Mouse (Mus musculus) heart, postnatal 0 days (tissue): ENCODE measurements around the gene Ildr2. TPM values are rescaled to one million over a fixed set of nuclear protein-coding genes. Genes with fewer than 3 reads are reported as not detected.

Experiments used
- ATAC-seq: fragments of 200-750 bp; cut with Nextera tagmentation; 2 replicates; pipeline ENCODE4 v1.8.0; 2017; ENCODE audit warnings: low read depth, moderate number of reproducible peaks, moderate library complexity; ENCODE audit not compliant: insufficient read depth
- DNase-seq: peaks from one replicate; pipeline ENCODE4 v3.0.0-alpha.2; 2016; ENCODE audit warnings: low spot score
- H3K27ac ChIP-seq: fragments of 300-500 bp; sonication (generic); 2 replicates; pipeline ENCODE4 v1.5.1; 2014; ENCODE audit warnings: low read depth, mild to moderate bottlenecking
- H3K27me3 ChIP-seq: fragments of 300-500 bp; sonication (generic); 2 replicates; pipeline ENCODE4 v1.6.1; 2014; ENCODE audit warnings: low read length, mixed read lengths; ENCODE audit not compliant: control insufficient read depth, insufficient read depth
- H3K36me3 ChIP-seq: fragments of 300-500 bp; sonication (generic); replicated peaks from 2 replicates; pipeline ENCODE4 v1.6.1; 2014; ENCODE audit warnings: low read length, mixed read lengths; ENCODE audit not compliant: control insufficient read depth, insufficient read depth
- H3K4me1 ChIP-seq: fragments of 300-500 bp; sonication (generic); 2 replicates; pipeline ENCODE4 v1.6.1; 2014; ENCODE audit warnings: antibody characterized with exemption; ENCODE audit not compliant: control insufficient read depth, insufficient read depth
- H3K4me2 ChIP-seq: fragments of 300-500 bp; sonication (generic); 2 replicates; pipeline ENCODE4 v1.6.1; 2014; ENCODE audit warnings: low read depth, mild to moderate bottlenecking, low read length, moderate library complexity
- H3K4me3 ChIP-seq: fragments of 300-500 bp; sonication (generic); 2 replicates; pipeline ENCODE4 v1.5.1; 2014; ENCODE audit warnings: low read depth, low read length
- H3K9ac ChIP-seq: fragments of 300-500 bp; sonication (generic); replicated peaks from 2 replicates; pipeline ENCODE4 v1.6.1; 2014; ENCODE audit warnings: low read depth, low read length, mixed read lengths
- H3K9me3 ChIP-seq: fragments of 300-500 bp; sonication (generic); replicated peaks from 2 replicates; pipeline ENCODE4 v1.6.1; 2016; ENCODE audit warnings: low read length; ENCODE audit not compliant: control insufficient read depth
- CTCF ChIP-seq: IDR thresholded peaks from 2 replicates; pipeline ENCODE4 v1.5.1; 2016; ENCODE audit warnings: antibody characterized with exemption, control low read depth, low read depth
- EP300 ChIP-seq: IDR thresholded peaks from 2 replicates; pipeline ENCODE4 v1.6.1; 2016; ENCODE audit warnings: antibody characterized with exemption, low read depth
- WGBS: fragments of 180-500 bp; shearing (Covaris S2); extraction: QIAGEN DNeasy Blood & Tissue Kit; methylation state at CpG from one replicate; pipeline ENCODE4 v1.1.7; 2014; 5-methylcytosine and 5-hydroxymethylcytosine counted together
- polyA plus RNA-seq: library from polyadenylated mRNA; unstranded; fragments of >200 nt; fragmentation: Nextera tagmentation; extraction: Ambion mirVana; gene quantifications from 2 replicates; pipeline ENCODE4 v1.2.1, GENCODE M21; 2015
- total RNA-seq: library from RNA; depleted of rRNA; stranded (reverse); fragments of >200 nt; gene quantifications from 2 replicates; pipeline ENCODE4 v1.2.3, GENCODE M21; 2014; ENCODE audit warnings: low replicate concordance

The Ildr2 gene
- total and polyA plus RNA-seq, 2 experiments from 2014 or later: 0.52 to 1.9 TPM

- no peaks in the 10 kb centered on the region for H3K4me1 ChIP-seq
- 76% methylated on average over 53 of the region's 53 CpGs for WGBS
- no peak within 1 kb of the TSS for H3K4me3 ChIP-seq
- DNase-seq: no peak
- H3K4me2 ChIP-seq: no peak within 1 kb of the TSS
- H3K27me3 ChIP-seq: no peaks in the 10 kb centered on the region
- no peak within 1 kb of the TSS for H3K27ac ChIP-seq
- no peaks in the 10 kb centered on the region for H3K9me3 ChIP-seq
- no peak for ATAC-seq
- no peak for TF ChIP-seq CTCF
- no peak for TF ChIP-seq EP300
- no peak within 1 kb of the TSS for H3K9ac ChIP-seq
- H3K36me3 ChIP-seq: no peaks in the 10 kb centered on the region
Measured at GRCm38 (mm10) chr1:166238315-166238969, 15.5 kb upstream of the Ildr2 start, which contains the start of gene Mael. TSS of gene Mael (minus strand) at chr1:166238747.

- Histone ChIP-seq H3K9ac (no peak overlapping the region), H3K9me3 (no peaks in the 10 kb centered on the region), H3K4me2 (no peak overlapping the region), H3K27ac (no peak overlapping the region), H3K27me3 (no peaks in the 10 kb centered on the region), H3K4me3 (no peak overlapping the region), H3K4me1 (no peaks in the 10 kb centered on the region), H3K36me3 (no peaks in the 10 kb centered on the region)
- WGBS: 56% methylated on average over 6 of the region's 6 CpGs
- no peak for DNase-seq
- no peak for ATAC-seq
- TF ChIP-seq EP300 (no peak), CTCF (no peak)
Measured at GRCm38 (mm10) chr1:166244285-166244684, 9.7 kb upstream of the Ildr2 start.

DNA sequence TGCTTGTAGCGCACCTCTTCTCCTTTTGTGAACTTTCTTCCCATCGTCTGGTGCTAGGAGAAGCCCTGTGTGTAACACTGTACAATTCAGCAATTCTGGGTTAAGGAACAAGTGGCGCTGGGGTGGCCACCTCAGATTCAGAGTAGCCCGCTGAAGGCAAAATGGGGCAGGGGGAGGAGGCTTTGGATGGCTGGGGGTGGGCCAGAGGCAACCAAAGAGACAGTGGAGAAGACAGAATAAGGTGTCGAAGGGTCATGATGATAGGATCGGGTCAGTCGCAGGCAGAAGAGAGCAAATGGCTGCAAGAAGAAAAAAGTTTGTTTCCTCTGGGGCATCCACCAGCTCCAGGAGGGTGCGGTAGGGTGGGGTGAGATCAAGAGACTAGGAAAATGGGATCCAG, 1.2 kb downstream of the Ildr2 start:
- Histone ChIP-seq H3K36me3 (no peaks in the 10 kb centered on the region), H3K4me2 (no peak overlapping the region), H3K27ac (no peak overlapping the region), H3K9me3 (no peaks in the 10 kb centered on the region), H3K4me3 (no peak overlapping the region), H3K27me3 (peaks cover 49% of the 10 kb centered on the region), H3K4me1 (no peaks in the 10 kb centered on the region; the same call in 1 of the 2 replicates), H3K9ac (no peak overlapping the region)
- WGBS: 45% methylated on average over 8 of the region's 8 CpGs
- DNase-seq: no peak
- no peak for ATAC-seq
- TF ChIP-seq EP300 (no peak), CTCF (no peak)

GRCm38 (mm10) chr1:166255651-166256050, 1.7 kb downstream of the Ildr2 start:
- no peaks in the 10 kb centered on the region; the same call in 1 of the 2 replicates for H3K4me1 ChIP-seq
- TF ChIP-seq CTCF: no peak
- TF ChIP-seq EP300: no peak
- no peaks in the 10 kb centered on the region for H3K36me3 ChIP-seq
- no peak overlapping the region for H3K4me2 ChIP-seq
- ATAC-seq (no peak), DNase-seq (no peak)
- H3K9ac ChIP-seq: no peak overlapping the region
- H3K27ac ChIP-seq: no peak overlapping the region
- 38% methylated on average over 2 of the region's 2 CpGs for WGBS
- peaks cover 49% of the 10 kb centered on the region for H3K27me3 ChIP-seq
- no peak overlapping the region for H3K4me3 ChIP-seq
- H3K9me3 ChIP-seq: no peaks in the 10 kb centered on the region

GRCm38 (mm10) chr1:166256302-166256701, 2.4 kb downstream of the Ildr2 start:
- Histone ChIP-seq H3K9me3 (no peaks in the 10 kb centered on the region), H3K27ac (no peak overlapping the region), H3K27me3 (peaks cover 49% of the 10 kb centered on the region), H3K9ac (no peak overlapping the region), H3K36me3 (no peaks in the 10 kb centered on the region), H3K4me3 (no peak overlapping the region), H3K4me1 (no peaks in the 10 kb centered on the region; the same call in 1 of the 2 replicates), H3K4me2 (no peak overlapping the region)
- ATAC-seq (no peak), DNase-seq (no peak)
- WGBS: 11% methylated on average over 6 of the region's 6 CpGs
- TF ChIP-seq CTCF (no peak), EP300 (no peak)

DNA sequence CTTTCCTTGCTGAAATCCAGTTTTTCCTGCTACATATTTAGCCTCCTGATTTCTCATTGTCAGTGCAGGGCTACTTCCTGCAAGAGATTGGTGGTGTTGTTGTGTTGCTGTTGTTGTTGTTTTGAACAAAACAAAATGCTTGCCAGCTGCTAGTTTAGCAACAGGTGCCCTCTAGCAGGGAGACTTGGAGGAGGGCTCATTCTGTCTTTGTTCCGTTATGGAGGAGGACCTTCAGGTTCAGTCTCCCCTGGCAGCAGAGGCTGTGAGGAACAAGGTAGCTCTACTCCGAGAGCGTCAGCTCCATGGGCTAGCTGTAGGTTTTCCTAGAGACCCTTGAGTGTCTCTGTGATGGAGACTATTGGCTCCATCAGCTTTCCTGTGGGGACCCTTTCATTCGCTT, 3.0 kb downstream of the Ildr2 start:
- WGBS: 69% methylated on average over 4 of the region's 4 CpGs
- no peak overlapping the region for H3K9ac ChIP-seq
- H3K4me2 ChIP-seq: no peak overlapping the region
- no peaks in the 10 kb centered on the region; the same call in 1 of the 2 replicates for H3K4me1 ChIP-seq
- no peaks in the 10 kb centered on the region for H3K36me3 ChIP-seq
- no peak for TF ChIP-seq CTCF
- no peak for TF ChIP-seq EP300
- H3K27ac ChIP-seq: no peak overlapping the region
- no peaks in the 10 kb centered on the region for H3K9me3 ChIP-seq
- H3K4me3 ChIP-seq: no peak overlapping the region
- ATAC-seq (no peak), DNase-seq (no peak)
- peaks cover 45% of the 10 kb centered on the region for H3K27me3 ChIP-seq
